Mouse (Mus musculus): ENCODE measurements around the gene Mapre1.

GRCm38 (mm10) chr2:153808146-153808545 is 67.1 kb downstream of the Mapre1 start:
- TF ChIP-seq EP300 (IDR thresholded peaks at IDR 0.05; ENCODE audit: low read depth) = no peak
- TF ChIP-seq CTCF (IDR thresholded peaks at IDR 0.05; ENCODE audit: low read depth) = no peak
